Mouse (Mus musculus): ENCODE data around the gene Fgl2. TPM values are rescaled to one million over a fixed set of nuclear protein-coding genes. Genes with fewer than 3 reads are reported as not detected.

Fgl2 gene
- polyA plus RNA-seq (2015; fragmentation: Illumina TruSeq; extraction: RNeasy Lipid Tissue Mini Kit (QIAGEN cat#74804); ENCODE audit: low read depth, low replicate concordance): 1.7 TPM

GRCm38 (mm10) chr5:21372493-21373179, at the start of gene Fgl2:
TSS of gene Fgl2 (plus strand) at chr5:21372642.

GRCm38 (mm10) chr5:21424614-21425602, 52.5 kb downstream of the Fgl2 start, which contains the start of the genes Ccdc146 and Fam185a:
TSS of gene Ccdc146 (minus strand) at chr5:21424677.
TSS of gene Fam185a (plus strand) at chr5:21424958.

Other genes with a start within 250 kb of the Fgl2 start
- 5.1 TPM for gene Gsap, start 186.4 kb upstream of the Fgl2 start, polyA plus RNA-seq (2015; fragmentation: Illumina TruSeq; extraction: RNeasy Lipid Tissue Mini Kit (QIAGEN cat#74804); ENCODE audit: low read depth, low replicate concordance)
- gene Ccdc146, start 52.0 kb downstream of the Fgl2 start, polyA plus RNA-seq (2015; fragmentation: Illumina TruSeq; extraction: RNeasy Lipid Tissue Mini Kit (QIAGEN cat#74804); ENCODE audit: low read depth, low replicate concordance): 1.8 TPM
- 14.1 TPM for gene Fam185a, start 52.3 kb downstream of the Fgl2 start, polyA plus RNA-seq (2015; fragmentation: Illumina TruSeq; extraction: RNeasy Lipid Tissue Mini Kit (QIAGEN cat#74804); ENCODE audit: low read depth, low replicate concordance)
- not detected for gene Lrrc17, start 170.9 kb downstream of the Fgl2 start, polyA plus RNA-seq (2015; fragmentation: Illumina TruSeq; extraction: RNeasy Lipid Tissue Mini Kit (QIAGEN cat#74804); ENCODE audit: low read depth, low replicate concordance)